Mouse (Mus musculus): ENCODE measurements at regions not wholly inside any gene's neighbourhood (a gene's known extent, or its start where the extent isn't known, plus 50 kb on each side); places are given as distances from the start of the nearest gene placed in this dataset.
A peak's percentile ranks its signal among the peaks of the same experiment; 100 is the strongest.
"Not testable (repeated sequence)": the region's sequence is repeated elsewhere in the genome, so short reads cannot be mapped to it uniquely, and the experiment has no call there.

DNA sequence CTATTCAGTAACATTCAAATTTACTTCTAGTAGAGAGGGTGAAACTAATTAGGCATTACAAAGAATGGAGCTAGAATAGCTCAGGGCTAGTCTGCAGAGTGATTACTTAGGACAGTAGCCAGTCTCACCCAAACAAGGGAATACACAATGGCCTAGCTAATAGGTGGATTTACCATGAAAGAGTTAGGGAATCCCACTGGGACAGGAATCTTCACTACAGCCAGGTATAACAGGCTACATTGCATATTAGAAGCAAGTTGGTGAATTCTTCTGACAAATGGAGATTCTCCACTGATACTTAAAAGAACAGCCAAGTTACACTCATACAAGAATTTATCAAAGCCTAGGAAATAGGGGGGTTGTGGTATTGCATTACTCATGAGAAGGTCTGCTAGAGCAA, 670.2 kb upstream of the Chrm3 start:
- not testable (repeated sequence) for DNase-seq (ENCODE audit: low spot score in 2 of 2)

- DNase-seq (ENCODE audit: low spot score in 2 of 2), result no peak
Observed at GRCm38 (mm10) chr13:11030381-11030780, 669.7 kb upstream of the Chrm3 start.

DNA sequence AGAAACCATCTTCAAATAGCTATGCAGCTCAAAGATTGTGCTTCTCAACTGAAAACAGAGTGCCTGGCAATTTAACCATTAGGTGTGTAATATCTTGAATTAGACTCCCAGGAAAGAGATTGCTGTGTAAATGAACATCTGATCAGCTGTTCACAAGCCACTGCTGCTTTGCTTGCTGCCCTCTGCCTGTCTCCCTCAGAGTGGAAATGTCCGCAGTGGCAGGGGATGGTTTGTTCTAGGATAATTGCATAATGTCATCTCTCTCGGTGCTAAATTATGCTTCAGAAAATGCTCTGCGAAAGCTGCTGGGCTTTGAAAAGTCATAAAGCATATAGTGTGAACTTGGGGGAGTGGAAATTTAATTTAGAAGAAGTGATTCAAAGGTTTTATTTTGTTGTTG, 665.3 kb upstream of the Chrm3 start:
- no peak for DNase-seq (ENCODE audit: low spot score in 2 of 2)

DNA sequence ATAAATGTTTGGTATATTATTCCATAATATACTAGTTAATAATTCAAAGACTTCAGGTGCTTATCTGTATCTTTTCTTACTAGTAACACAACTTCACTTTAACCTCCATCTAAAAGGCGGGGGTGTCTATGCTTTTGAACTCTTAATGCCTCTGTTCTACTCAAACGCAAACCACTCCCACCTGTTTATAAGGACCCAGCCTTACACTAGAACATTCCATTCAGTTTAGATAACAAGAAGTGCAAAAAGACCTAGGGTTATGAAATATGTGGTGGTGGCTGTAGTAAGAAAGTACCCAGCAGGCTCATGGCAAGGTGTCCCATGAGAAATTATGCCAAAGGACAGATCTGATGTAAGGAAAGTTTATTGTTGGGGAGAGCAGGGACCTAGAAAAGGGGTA, 663.8 kb upstream of the Chrm3 start:
- DNase-seq (ENCODE audit: low spot score in 2 of 2), result no peak

GRCm38 (mm10) chr13:11017584-11017983, 656.9 kb upstream of the Chrm3 start:
- DNase-seq (ENCODE audit: low spot score in 2 of 2), result no peak

- no peak for DNase-seq (ENCODE audit: low spot score in 2 of 2)
Observed at GRCm38 (mm10) chr13:11005374-11005773, 644.7 kb upstream of the Chrm3 start.

- DNase-seq (ENCODE audit: low spot score in 2 of 2), result no peak
Observed at GRCm38 (mm10) chr13:10991151-10991550, 630.5 kb upstream of the Chrm3 start.

GRCm38 (mm10) chr13:10990503-10991025, 629.9 kb upstream of the Chrm3 start:
- no peak for DNase-seq (ENCODE audit: low spot score in 2 of 2)

DNA sequence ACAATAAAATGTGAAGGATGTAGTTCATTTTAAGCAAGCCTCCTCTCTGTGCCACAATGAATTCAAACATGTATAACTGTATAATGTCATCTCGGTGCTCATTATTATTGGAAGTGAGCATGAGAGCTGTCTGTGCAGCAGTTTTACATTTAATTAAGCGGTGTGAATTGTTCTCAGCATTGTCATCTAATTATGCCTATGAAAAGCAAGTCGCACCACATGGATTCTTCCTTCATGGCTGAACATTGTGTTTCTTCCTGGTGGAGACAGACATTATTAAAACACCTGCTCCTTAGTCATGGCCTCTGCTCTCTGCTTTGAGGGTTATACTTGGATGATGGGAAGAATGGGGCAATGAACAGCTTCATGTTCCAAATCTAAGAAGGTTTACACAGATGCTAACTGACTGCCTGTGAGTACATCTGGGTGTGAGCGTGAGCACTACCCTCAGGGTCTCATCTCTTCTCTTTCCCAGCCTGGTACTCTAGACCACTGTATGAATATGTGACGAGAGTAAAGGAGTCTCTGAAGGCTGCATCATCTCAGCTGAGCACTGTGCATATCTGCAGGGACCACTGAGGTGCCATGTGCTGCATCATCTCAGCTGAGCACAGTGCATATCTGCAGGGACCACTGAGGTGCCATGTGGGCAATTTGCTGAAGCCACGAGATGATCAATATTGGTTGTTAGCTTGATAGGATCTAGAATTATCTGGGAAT, 628.6 kb upstream of the Chrm3 start:
- no peak for DNase-seq (ENCODE audit: low spot score in 2 of 2)

GRCm38 (mm10) chr13:10983736-10984135, 623.1 kb upstream of the Chrm3 start:
- no peak for DNase-seq (ENCODE audit: low spot score in 2 of 2)

GRCm38 (mm10) chr13:10982543-10982942, 621.9 kb upstream of the Chrm3 start:
- no peak for DNase-seq (ENCODE audit: low spot score in 2 of 2)

- DNase-seq (ENCODE audit: low spot score in 2 of 2), result no peak
Observed at GRCm38 (mm10) chr13:10971932-10972331, 611.3 kb upstream of the Chrm3 start.

- no peak for DNase-seq (ENCODE audit: low spot score in 2 of 2)
Observed at GRCm38 (mm10) chr13:10970721-10971120, 610.1 kb upstream of the Chrm3 start.

- DNase-seq (ENCODE audit: low spot score in 2 of 2), result no peak
Observed at GRCm38 (mm10) chr13:10952923-10953322, 592.3 kb upstream of the Chrm3 start.

GRCm38 (mm10) chr13:10950658-10951057, 590.0 kb upstream of the Chrm3 start:
- not testable (repeated sequence) for DNase-seq (ENCODE audit: low spot score in 2 of 2)

DNA sequence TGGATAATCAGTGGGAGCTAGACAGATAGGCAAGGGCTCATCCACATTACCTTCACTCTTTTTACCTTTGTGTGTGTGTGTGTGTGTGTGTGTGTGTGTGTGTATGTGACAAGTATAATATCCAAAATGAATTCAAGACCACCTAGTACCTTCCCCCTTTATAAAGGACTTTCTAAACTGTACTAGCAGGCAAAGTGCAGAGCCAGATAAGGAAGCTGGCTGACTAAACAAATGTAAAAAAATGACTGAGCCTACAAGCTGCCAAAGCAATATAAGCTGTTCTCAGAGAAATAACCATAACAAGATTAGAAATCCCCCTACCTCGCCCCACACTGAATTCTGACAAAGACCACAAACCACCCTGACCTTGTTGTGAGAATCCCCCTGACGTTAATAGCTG, 586.8 kb upstream of the Chrm3 start:
- DNase-seq (ENCODE audit: low spot score in 2 of 2), result no peak

GRCm38 (mm10) chr13:10943877-10944276, 583.2 kb upstream of the Chrm3 start:
- DNase-seq (ENCODE audit: low spot score in 2 of 2), result peak in 1 of 2 experiments; percentile 6

DNA sequence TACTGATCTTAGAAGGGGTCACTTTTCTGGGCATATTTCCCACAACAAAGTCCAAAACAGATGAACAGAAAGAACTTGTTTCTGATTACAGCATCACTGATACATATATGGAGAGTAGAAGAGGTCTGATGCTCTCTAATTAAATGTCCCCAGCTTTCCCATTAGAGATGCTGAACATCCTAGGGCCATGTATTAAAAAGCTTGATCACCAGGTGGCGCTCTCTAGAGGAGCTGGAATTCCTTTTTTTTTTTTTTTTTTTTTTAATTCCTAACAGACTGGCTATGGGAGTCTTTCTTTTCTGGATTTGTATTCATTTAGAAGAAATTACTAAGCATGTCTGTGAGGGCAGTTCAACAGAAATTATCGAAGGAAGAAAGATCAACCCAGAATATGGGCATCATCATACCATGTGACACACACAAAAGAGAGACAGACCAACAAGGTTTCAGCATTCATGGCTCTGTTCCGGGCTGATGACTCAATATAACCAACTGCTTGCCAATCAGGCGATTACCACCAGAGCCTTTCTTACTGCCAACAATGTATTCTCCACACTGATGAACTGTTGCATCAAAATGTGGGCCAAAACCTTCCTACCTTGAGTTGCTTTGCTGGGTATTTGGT, 581.5 kb upstream of the Chrm3 start:
- DNase-seq (ENCODE audit: low spot score in 2 of 2), result no peak

GRCm38 (mm10) chr13:10938233-10938632, 577.6 kb upstream of the Chrm3 start:
- DNase-seq (ENCODE audit: low spot score in 2 of 2), result no peak

DNA sequence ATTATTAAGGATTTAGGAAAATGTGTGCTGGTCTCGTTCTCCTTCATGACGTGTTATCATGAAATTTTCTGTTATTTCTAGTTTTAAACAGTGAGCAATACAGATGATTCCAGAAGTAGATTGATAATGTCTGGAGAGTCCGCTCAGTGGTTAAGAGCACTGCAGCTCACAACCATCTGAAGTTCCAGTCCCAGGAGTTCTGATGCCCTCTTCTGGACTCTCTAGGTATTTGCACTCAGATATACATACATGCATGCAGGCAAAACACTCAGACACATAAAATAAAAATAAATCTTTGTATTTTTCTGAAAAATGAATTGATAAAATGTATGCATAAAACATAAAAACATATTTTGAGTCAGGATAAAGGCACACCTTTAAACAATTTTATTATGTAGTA, 570.1 kb upstream of the Chrm3 start:
- DNase-seq (ENCODE audit: low spot score in 2 of 2), result no peak

GRCm38 (mm10) chr13:10914377-10914776, 553.7 kb upstream of the Chrm3 start:
- DNase-seq (ENCODE audit: low spot score in 2 of 2), result no peak

DNA sequence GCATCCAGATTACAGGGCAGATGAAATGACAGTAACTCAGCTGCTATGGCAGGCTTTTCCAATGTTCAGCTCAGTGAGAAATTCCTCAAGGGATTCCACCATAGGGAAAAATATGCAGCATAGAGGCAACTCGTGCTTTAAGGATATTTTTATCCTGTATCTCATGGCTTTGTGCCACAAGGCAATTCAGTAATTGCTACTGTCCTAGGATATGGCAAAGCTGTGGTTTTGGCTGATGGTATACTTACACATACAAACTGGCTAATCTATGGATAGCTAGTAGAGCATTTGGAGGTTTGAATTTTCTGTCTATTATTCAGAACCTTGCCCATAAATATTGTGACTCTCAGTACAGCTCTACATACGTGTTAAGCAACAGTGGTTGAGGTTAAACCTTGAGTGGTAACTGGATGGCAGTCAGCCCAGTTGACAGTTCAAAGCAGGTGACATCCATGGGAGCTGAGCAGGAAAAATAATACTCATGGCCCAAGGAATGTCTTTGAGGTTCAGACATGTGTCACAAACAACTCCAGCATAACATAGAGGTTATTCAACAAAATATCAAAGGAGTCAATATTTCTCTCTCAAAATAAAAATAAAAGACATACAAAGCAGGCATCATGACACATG, 548.6 kb upstream of the Chrm3 start:
- DNase-seq (ENCODE audit: low spot score in 2 of 2), result no peak

- DNase-seq (ENCODE audit: low spot score in 2 of 2), result peak; percentile 2 to 18
Observed at GRCm38 (mm10) chr13:10867864-10868263, 507.2 kb upstream of the Chrm3 start.
